Mouse (Mus musculus) E14TG2a.4 (cell line): ENCODE results near the gene Ggps1.
"Not testable (repeated sequence)": the region's sequence is repeated elsewhere in the genome, so short reads cannot be mapped to it uniquely, and the experiment has no call there.

ENCODE experiments used
- H3K27me3 ChIP-seq: 2 replicates; pipeline ENCODE4 v1.6.1; 2014; ENCODE audit warnings: low read length, control low read depth; ENCODE audit not compliant: insufficient read depth
- H3K36me3 ChIP-seq: 2 replicates; pipeline ENCODE4 v1.6.1; 2014; ENCODE audit warnings: low read length, control low read depth; ENCODE audit not compliant: insufficient read depth
- H3K4me1 ChIP-seq: replicated peaks from 2 replicates; pipeline ENCODE4 v1.6.1; 2014; ENCODE audit warnings: low read depth, low read length, control low read depth
- H3K4me3 ChIP-seq: replicated peaks from 2 replicates; pipeline ENCODE4 v1.5.1; 2014; ENCODE audit warnings: mild to moderate bottlenecking, low read length
- H3K9me3 ChIP-seq: 2 replicates; pipeline ENCODE4 v1.6.1; 2014; ENCODE audit warnings: low read length, control low read depth
- CTCF ChIP-seq: conservative IDR thresholded peaks from 2 replicates; pipeline ENCODE4 v1.5.1; 2014; ENCODE audit warnings: low read length
- NANOG ChIP-seq: IDR thresholded peaks from 2 replicates; pipeline ENCODE4 v1.6.1; 2014; ENCODE audit warnings: borderline replicate concordance, low read length, mixed read lengths
- POU5F1 ChIP-seq: IDR thresholded peaks from 2 replicates; pipeline ENCODE4 v1.6.1; 2014; ENCODE audit warnings: low read length, borderline replicate concordance

The Ggps1 gene

GRCm38 (mm10) chr13:14026154-14026820 lies 37.0 kb downstream of the Ggps1 start:
- TF ChIP-seq POU5F1 (no peak), CTCF (no peak), NANOG (no peak)
- Histone ChIP-seq H3K4me1 (peaks cover 8% of the 10 kb centered on the region; the same call in 1 of the 2 replicates), H3K27me3 (no peaks in the 10 kb centered on the region), H3K9me3 (no peaks in the 10 kb centered on the region), H3K4me3 (no peak overlapping the region), H3K36me3 (peaks cover 44% of the 10 kb centered on the region)

- Histone ChIP-seq H3K4me3 (no peak overlapping the region), H3K36me3 (peaks cover 40% of the 10 kb centered on the region), H3K27me3 (no peaks in the 10 kb centered on the region), H3K9me3 (no peaks in the 10 kb centered on the region), H3K4me1 (0 out of 2 replicates have a peak, but pooled peaks cover 7% of the 10 kb centered on the region)
- TF ChIP-seq NANOG (no peak), POU5F1 (no peak), CTCF (no peak)
These were observed 37.7 kb downstream of the Ggps1 start for GRCm38 (mm10) chr13:14025554-14025953.

GRCm38 (mm10) chr13:14021417-14021816 lies 41.9 kb downstream of the Ggps1 start:
- H3K9me3 ChIP-seq, H3K4me3 ChIP-seq, H3K4me1 ChIP-seq, H3K27me3 ChIP-seq: not testable (repeated sequence)
- H3K36me3 ChIP-seq, result peaks cover 40% of the 10 kb centered on the region

- Histone ChIP-seq H3K4me3 (no peak overlapping the region), H3K9me3 (no peaks in the 10 kb centered on the region), H3K4me1 (peaks cover 13% of the 10 kb centered on the region), H3K36me3 (peaks cover 50% of the 10 kb centered on the region), H3K27me3 (no peaks in the 10 kb centered on the region)
- TF ChIP-seq CTCF (no peak), NANOG (no peak), POU5F1 (no peak)
These were observed 44.4 kb downstream of the Ggps1 start for GRCm38 (mm10) chr13:14018852-14019251.

- no peak for TF ChIP-seq POU5F1
- TF ChIP-seq NANOG, result no peak
- no peak for TF ChIP-seq CTCF
- peaks cover 13% of the 10 kb centered on the region for H3K4me1 ChIP-seq
- H3K9me3 ChIP-seq, result no peaks in the 10 kb centered on the region
- H3K4me3 ChIP-seq, result no peak overlapping the region
- peaks cover 55% of the 10 kb centered on the region for H3K36me3 ChIP-seq
- H3K27me3 ChIP-seq, result no peaks in the 10 kb centered on the region
These were observed 45.0 kb downstream of the Ggps1 start for GRCm38 (mm10) chr13:14018283-14018682.

GRCm38 (mm10) chr13:14015609-14016008 lies 47.7 kb downstream of the Ggps1 start:
- Histone ChIP-seq H3K4me1 (peaks cover 16% of the 10 kb centered on the region), H3K27me3 (no peaks in the 10 kb centered on the region), H3K36me3 (peaks cover 80% of the 10 kb centered on the region), H3K4me3 (no peak overlapping the region), H3K9me3 (no peaks in the 10 kb centered on the region)
- TF ChIP-seq POU5F1, result no peak
- no peak for TF ChIP-seq CTCF

- Histone ChIP-seq H3K36me3 (peaks cover 87% of the 10 kb centered on the region), H3K27me3 (no peaks in the 10 kb centered on the region), H3K9me3 (no peaks in the 10 kb centered on the region), H3K4me1 (peaks cover 16% of the 10 kb centered on the region), H3K4me3 (no peak overlapping the region)
- TF ChIP-seq CTCF, result no peak
- no peak for TF ChIP-seq NANOG
- no peak for TF ChIP-seq POU5F1
These were observed 48.7 kb downstream of the Ggps1 start for GRCm38 (mm10) chr13:14014540-14014939.

GRCm38 (mm10) chr13:14014001-14014400 lies 49.3 kb downstream of the Ggps1 start:
- H3K27me3 ChIP-seq, result no peaks in the 10 kb centered on the region
- no peak overlapping the region for H3K4me3 ChIP-seq
- H3K36me3 ChIP-seq, result peaks cover 88% of the 10 kb centered on the region
- peaks cover 16% of the 10 kb centered on the region for H3K4me1 ChIP-seq
- TF ChIP-seq POU5F1, result no peak
- TF ChIP-seq CTCF, result no peak
- TF ChIP-seq NANOG, result no peak
- no peaks in the 10 kb centered on the region for H3K9me3 ChIP-seq

- Histone ChIP-seq H3K4me3 (no peak overlapping the region), H3K27me3 (no peaks in the 10 kb centered on the region), H3K9me3 (no peaks in the 10 kb centered on the region), H3K36me3 (peaks cover 86% of the 10 kb centered on the region), H3K4me1 (peaks cover 15% of the 10 kb centered on the region)
- no peak for TF ChIP-seq CTCF
- TF ChIP-seq POU5F1, result no peak
- TF ChIP-seq NANOG, result no peak
These were observed 51.8 kb downstream of the Ggps1 start for GRCm38 (mm10) chr13:14011454-14011995.
